Mouse (Mus musculus): ENCODE measurements around the gene Pclo.
"Not testable (repeated sequence)": the region's sequence is repeated elsewhere in the genome, so short reads cannot be mapped to it uniquely, and the experiment has no call there.

The Pclo gene

GRCm38 (mm10) chr5:14514631-14515523 is at the start of gene Pclo:
Gene Pclo (plus strand): TSS chr5:14514918.
- no peak for DNase-seq (ENCODE audit: low spot score)

GRCm38 (mm10) chr5:14494431-14494830 is 20.3 kb upstream of the Pclo start:
- DNase-seq (ENCODE audit: low spot score): not testable (repeated sequence)

GRCm38 (mm10) chr5:14508522-14508921 is 6.2 kb upstream of the Pclo start:
- no peak for DNase-seq (ENCODE audit: low spot score)

- DNase-seq (ENCODE audit: low spot score): no peak
Measured at GRCm38 (mm10) chr5:14509621-14510020, 5.1 kb upstream of the Pclo start.

- no peak for DNase-seq (ENCODE audit: low spot score)
Measured at GRCm38 (mm10) chr5:14518131-14518832, 3.6 kb downstream of the Pclo start.

GRCm38 (mm10) chr5:14522006-14522405 is 7.3 kb downstream of the Pclo start:
- no peak for DNase-seq (ENCODE audit: low spot score)

- no peak for DNase-seq (ENCODE audit: low spot score)
Measured at GRCm38 (mm10) chr5:14526038-14526437, 11.3 kb downstream of the Pclo start.

GRCm38 (mm10) chr5:14527796-14528195 is 13.1 kb downstream of the Pclo start:
- DNase-seq (ENCODE audit: low spot score): no peak

- DNase-seq (ENCODE audit: low spot score): no peak
Measured at GRCm38 (mm10) chr5:14531906-14532305, 17.2 kb downstream of the Pclo start.

GRCm38 (mm10) chr5:14539346-14539745 is 24.6 kb downstream of the Pclo start:
- no peak for DNase-seq (ENCODE audit: low spot score)

GRCm38 (mm10) chr5:14539961-14540627 is 25.4 kb downstream of the Pclo start:
- no peak for DNase-seq (ENCODE audit: low spot score)

- DNase-seq (ENCODE audit: low spot score): no peak
Measured at GRCm38 (mm10) chr5:14575626-14576025, 60.9 kb downstream of the Pclo start.

GRCm38 (mm10) chr5:14591479-14591878 is 76.8 kb downstream of the Pclo start:
- no peak for DNase-seq (ENCODE audit: low spot score)

- DNase-seq (ENCODE audit: low spot score): no peak
Measured at GRCm38 (mm10) chr5:14595426-14596013, 80.8 kb downstream of the Pclo start.

- no peak for DNase-seq (ENCODE audit: low spot score)
Measured at GRCm38 (mm10) chr5:14608318-14608717, 93.6 kb downstream of the Pclo start.

GRCm38 (mm10) chr5:14621146-14621545 is 106.4 kb downstream of the Pclo start:
- DNase-seq (ENCODE audit: low spot score): no peak

- DNase-seq (ENCODE audit: low spot score): no peak
Measured at GRCm38 (mm10) chr5:14623360-14623759, 108.6 kb downstream of the Pclo start.

- DNase-seq (ENCODE audit: low spot score): no peak
Measured at GRCm38 (mm10) chr5:14641260-14641659, 126.5 kb downstream of the Pclo start.

GRCm38 (mm10) chr5:14645856-14646255 is 131.1 kb downstream of the Pclo start:
- no peak for DNase-seq (ENCODE audit: low spot score)

GRCm38 (mm10) chr5:14660637-14661036 is 145.9 kb downstream of the Pclo start:
- no peak for DNase-seq (ENCODE audit: low spot score)

- DNase-seq (ENCODE audit: low spot score): no peak
Measured at GRCm38 (mm10) chr5:14662180-14662579, 147.5 kb downstream of the Pclo start.

GRCm38 (mm10) chr5:14662603-14663002 is 147.9 kb downstream of the Pclo start:
- no peak for DNase-seq (ENCODE audit: low spot score)

Measured in spleen, adult 12 weeks (tissue).